Mouse (Mus musculus): Measurements from ENCODE around the gene Ccdc141. TPM values are rescaled to one million over a fixed set of nuclear protein-coding genes. Genes with fewer than 3 reads are reported as not detected.

The Ccdc141 gene
- polyA plus RNA-seq, 1 experiment: 16.3 TPM

GRCm38 (mm10) chr2:76965542-76965941, 204.9 kb downstream of the Ccdc141 start:
- no peak overlapping the region for H3K4me3 ChIP-seq (ENCODE audit: insufficient read depth, low read length)
- no peak overlapping the region for H3K27ac ChIP-seq (ENCODE audit: insufficient read depth, low read length)
- TF ChIP-seq POLR2A (IDR thresholded peaks at IDR 0.05; ENCODE audit: low read depth, low read length) (no peak), CTCF (IDR thresholded peaks at IDR 0.05; ENCODE audit: borderline replicate concordance, insufficient read depth, low read length) (no peak)
- H3K4me1 ChIP-seq (ENCODE audit: control insufficient read depth, insufficient read depth, low read length): no peaks in the 10 kb centered on the region

GRCm38 (mm10) chr2:76962045-76962432, 208.4 kb downstream of the Ccdc141 start:
- H3K4me1 ChIP-seq (ENCODE audit: control insufficient read depth, insufficient read depth, low read length): no peaks in the 10 kb centered on the region
- no peak for TF ChIP-seq POLR2A (IDR thresholded peaks at IDR 0.05; ENCODE audit: low read depth, low read length)
- no peak for TF ChIP-seq CTCF (IDR thresholded peaks at IDR 0.05; ENCODE audit: borderline replicate concordance, insufficient read depth, low read length)

GRCm38 (mm10) chr2:76961420-76962044, 208.9 kb downstream of the Ccdc141 start:
- no peak overlapping the region for H3K27ac ChIP-seq (ENCODE audit: insufficient read depth, low read length)
- H3K4me3 ChIP-seq (ENCODE audit: insufficient read depth, low read length): no peak overlapping the region
- no peak for TF ChIP-seq CTCF (IDR thresholded peaks at IDR 0.05; ENCODE audit: borderline replicate concordance, insufficient read depth, low read length)
- TF ChIP-seq POLR2A (IDR thresholded peaks at IDR 0.05; ENCODE audit: low read depth, low read length): no peak
- H3K4me1 ChIP-seq (ENCODE audit: control insufficient read depth, insufficient read depth, low read length): no peaks in the 10 kb centered on the region

More at GRCm38 (mm10) chr2:76962045-76962432, 208.4 kb downstream of the Ccdc141 start:
- no peak overlapping the region for H3K4me3 ChIP-seq (ENCODE audit: insufficient read depth, low read length)
- H3K27ac ChIP-seq (ENCODE audit: insufficient read depth, low read length): no peak overlapping the region

Other genes starting within 250 kb of the Ccdc141 start
- 0.04 and 0.05 TPM in 2 replicates for gene Ttn, start 188.1 kb downstream of the Ccdc141 start, polyA plus RNA-seq (2011; ENCODE audit: insufficient read length, low read depth, missing spikeins)
- gene Sestd1, start 110.0 kb upstream of the Ccdc141 start, polyA plus RNA-seq (2011; ENCODE audit: insufficient read length, low read depth, missing spikeins): 28.1 and 33.0 TPM in 2 replicates